Mouse (Mus musculus) large intestine, adult 2 months (tissue): ENCODE results near the gene Elfn1. TPM values are rescaled to one million over a fixed set of nuclear protein-coding genes. Genes with fewer than 3 reads are reported as not detected.
"Not testable (repeated sequence)": the region's sequence is repeated elsewhere in the genome, so short reads cannot be mapped to it uniquely, and the experiment has no call there.

Experiments used
- DNase-seq: peaks from one replicate; pipeline ENCODE4 v3.0.0-alpha.2; 2012; ENCODE audit warnings: low read depth, low spot score
- WGBS: fragments of 180-500 bp; shearing (Covaris S2); methylation state at CpG from one replicate; pipeline ENCODE4 v1.1.7; 2018; 5-methylcytosine and 5-hydroxymethylcytosine counted together
- polyA plus RNA-seq: library from polyadenylated mRNA; depleted of rRNA; stranded (reverse); fragments of >200 nt; gene quantifications from 2 replicates; pipeline ENCODE4 v1.2.3, GENCODE M21; 2012

Gene Elfn1
- polyA plus RNA-seq, 1 experiment: 0.06 TPM

GRCm38 (mm10) chr5:139959741-139960140, 52.0 kb downstream of the Elfn1 start:
- WGBS: 68% methylated on average over 4 of the region's 4 CpGs
- no peak for DNase-seq

DNA sequence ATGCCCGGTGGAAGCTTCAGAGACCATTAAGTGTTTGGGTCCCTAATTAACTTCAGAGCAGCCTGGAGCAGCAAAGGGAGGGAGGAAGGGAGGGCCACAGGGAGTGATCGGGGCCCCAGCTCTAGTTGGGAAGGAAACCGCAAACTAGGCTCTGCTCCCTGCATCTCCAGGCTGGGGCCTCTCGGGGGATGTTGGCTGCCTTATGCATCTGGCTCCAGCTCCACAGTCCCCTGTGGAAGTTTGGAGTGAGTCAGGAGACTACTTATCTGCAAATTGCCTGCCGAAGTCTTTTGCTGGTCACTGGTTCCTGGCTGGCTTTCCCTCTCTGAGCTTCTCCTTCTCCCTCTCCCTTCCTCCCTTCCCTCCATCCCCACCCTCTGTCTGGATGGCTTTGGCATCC, 56.6 kb downstream of the Elfn1 start:
- no peak for DNase-seq
- 49% methylated on average over 5 of the region's 5 CpGs for WGBS

DNA sequence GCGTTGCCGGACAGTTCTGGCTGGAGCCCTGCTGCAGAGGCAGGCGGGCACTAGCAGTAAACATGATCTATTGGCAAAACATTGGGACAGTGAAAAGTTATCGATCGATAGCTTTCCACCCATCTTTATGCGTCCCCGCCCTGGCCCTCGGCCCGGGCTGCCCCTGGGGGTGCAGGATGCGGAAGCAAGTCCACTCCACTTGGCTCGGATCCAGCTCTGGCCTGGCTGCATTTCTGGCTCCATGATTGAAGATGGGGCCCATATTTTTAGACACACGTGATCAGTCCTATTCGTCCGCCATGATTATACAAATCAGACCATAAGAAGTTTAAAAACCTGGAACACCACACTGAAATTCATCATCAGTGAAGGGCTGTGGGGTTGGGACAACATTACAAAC, 57.9 kb downstream of the Elfn1 start:
- DNase-seq: no peak
- WGBS: 69% methylated on average over 14 of the region's 14 CpGs

DNA sequence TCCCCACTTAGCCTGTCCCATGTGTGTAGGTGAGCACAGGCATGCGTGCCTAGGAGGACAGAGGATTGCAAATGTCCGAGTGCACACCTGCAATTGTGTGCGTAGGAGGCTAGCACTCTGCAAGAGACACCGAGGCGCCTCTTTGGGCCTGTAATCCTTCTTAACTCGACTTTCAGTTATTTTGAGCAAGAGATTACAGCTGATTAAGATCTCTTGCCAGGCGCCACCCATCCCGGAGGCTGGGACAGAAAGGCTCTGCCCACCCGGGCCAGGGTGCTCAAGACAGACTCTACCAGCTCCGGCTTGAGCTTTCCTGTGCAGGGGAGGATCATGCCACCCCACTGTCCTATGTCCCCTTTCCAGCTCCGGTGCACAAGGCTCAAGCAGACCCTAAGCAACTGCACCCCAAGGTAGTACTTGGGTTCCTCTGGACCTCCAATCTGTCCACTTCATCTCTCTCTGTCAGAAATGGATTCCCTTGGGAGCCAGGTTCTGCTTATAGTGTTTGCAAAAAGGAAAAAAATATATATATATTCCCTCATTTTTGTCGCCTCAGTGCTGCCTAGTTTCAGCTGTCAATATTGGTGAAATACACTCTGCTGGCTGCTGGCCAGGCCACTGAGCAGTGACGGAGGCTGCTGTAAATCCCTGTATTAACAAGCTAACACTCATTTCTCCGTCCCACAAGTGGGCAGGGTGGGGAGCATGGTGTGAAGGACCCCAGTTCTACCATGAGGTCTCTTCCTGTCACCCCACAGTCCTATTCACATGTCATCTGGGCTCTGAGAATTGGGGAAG, 61.6 kb downstream of the Elfn1 start:
- no peak for DNase-seq
- WGBS: 73% methylated on average over 14 of the region's 14 CpGs

GRCm38 (mm10) chr5:139970186-139970631, 62.5 kb downstream of the Elfn1 start:
- WGBS: 32% methylated on average over 12 of the region's 12 CpGs
- DNase-seq: no peak

- DNase-seq: no peak
- 60% methylated on average over 4 of the region's 4 CpGs for WGBS
These were observed 68.8 kb downstream of the Elfn1 start for GRCm38 (mm10) chr5:139976584-139976983.

DNA sequence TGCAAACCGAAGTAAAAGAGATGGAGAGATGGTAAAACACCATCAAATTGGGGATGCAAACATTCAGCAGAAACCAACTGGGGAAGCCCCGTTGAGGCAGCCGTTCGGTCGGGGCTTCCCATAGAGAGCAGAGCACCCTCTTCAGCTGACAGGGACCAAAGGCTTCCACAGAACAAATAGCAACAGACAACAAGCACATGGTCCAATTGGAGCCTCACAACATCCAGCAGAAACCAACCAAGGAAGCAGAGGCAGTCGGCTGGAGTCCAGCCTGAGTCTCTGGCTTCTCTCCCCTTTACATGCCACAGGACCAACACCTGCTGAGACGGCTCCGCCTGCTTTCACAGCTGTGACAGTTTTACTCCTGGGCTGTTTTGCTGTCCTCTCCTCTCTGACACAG, 69.7 kb downstream of the Elfn1 start:
- WGBS: 33% methylated on average over 8 of the region's 8 CpGs
- no peak for DNase-seq

GRCm38 (mm10) chr5:139978525-139979276, 71.0 kb downstream of the Elfn1 start:
- WGBS: 7% methylated on average over 13 of the region's 13 CpGs
- no peak for DNase-seq

DNA sequence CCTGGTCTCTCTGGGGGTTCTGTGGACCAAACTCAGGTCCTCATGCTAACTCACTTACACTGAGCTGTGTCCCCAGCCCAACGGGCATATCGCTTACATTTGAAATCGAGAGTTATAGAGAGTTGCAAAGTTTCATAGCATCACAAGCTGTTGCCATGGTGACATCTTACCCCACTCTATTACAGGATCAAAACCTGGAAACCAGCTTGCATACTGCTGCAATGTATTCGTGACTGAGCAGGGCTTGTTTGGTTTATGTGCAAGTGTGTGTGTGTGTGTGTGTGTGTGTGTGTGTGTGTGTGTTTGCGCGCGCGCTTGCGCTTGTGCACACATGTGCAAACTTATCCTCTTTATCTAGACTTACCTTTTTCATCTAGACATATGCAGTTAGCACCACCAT, 71.6 kb downstream of the Elfn1 start:
- WGBS: 80% methylated on average over 9 of the region's 9 CpGs

DNA sequence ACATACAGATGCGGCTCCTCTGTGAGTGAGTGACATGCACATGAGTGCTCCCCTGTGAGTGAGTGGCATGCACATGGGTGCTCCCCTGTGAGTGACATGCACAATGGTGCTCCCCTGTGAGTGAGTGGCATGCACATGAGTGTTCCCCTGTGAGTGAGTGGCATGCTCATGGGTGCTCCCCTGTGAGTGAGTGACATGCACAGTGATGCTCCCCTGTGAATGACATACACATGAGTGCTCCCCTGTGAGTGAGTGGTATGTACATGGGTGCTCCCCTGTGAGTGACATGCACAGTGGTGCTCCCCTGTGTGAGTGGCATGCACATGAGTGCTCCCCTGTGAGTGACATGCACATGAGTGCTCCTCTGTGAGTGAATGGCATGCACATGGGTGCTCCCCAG, 74.2 kb downstream of the Elfn1 start:
- WGBS: 92% methylated on average over 1 of the region's 1 CpGs

More for the DNA sequence above, 71.6 kb downstream of the Elfn1 start:
- DNase-seq: no peak

GRCm38 (mm10) chr5:139985073-139985746, 77.5 kb downstream of the Elfn1 start:
- WGBS: 28% methylated on average over 18 of the region's 18 CpGs
- DNase-seq: no peak

More for the DNA sequence above, 74.2 kb downstream of the Elfn1 start:
- no peak for DNase-seq

DNA sequence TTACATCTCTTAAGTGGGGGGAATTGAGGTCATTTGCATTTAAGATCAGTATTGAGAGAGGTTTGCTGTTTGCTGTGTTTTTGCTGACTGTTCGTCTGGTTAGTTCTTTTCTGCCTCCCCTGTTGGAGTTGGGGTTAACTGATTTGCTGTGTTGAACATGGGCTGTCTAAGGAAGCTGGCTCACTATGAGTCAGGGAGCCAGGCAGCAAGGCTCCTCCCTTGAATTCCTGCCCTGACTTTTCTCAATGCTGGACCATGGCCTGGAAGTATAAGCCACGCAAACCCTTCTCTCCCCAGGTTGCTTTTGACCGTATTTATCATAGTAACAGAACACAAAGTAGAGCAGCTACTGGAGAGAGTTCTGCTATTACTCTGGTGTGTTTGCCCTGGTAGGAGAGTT, 83.8 kb downstream of the Elfn1 start:
- DNase-seq: no peak
- WGBS: 89% methylated on average over 3 of the region's 3 CpGs

- not testable (repeated sequence) for DNase-seq
- WGBS: 49% methylated on average over 12 of the region's 12 CpGs
These were observed 90.6 kb downstream of the Elfn1 start for GRCm38 (mm10) chr5:139998321-139998720.

- DNase-seq: no peak
- 28% methylated on average over 6 of the region's 6 CpGs for WGBS
These were observed 91.2 kb downstream of the Elfn1 start for GRCm38 (mm10) chr5:139998916-139999315.

- no peak for DNase-seq
- WGBS: 59% methylated on average over 3 of the region's 3 CpGs
These were observed 94.8 kb downstream of the Elfn1 start for GRCm38 (mm10) chr5:140002541-140002940.

- DNase-seq: no peak
- 72% methylated on average over 8 of the region's 8 CpGs for WGBS
These were observed 99.1 kb downstream of the Elfn1 start for GRCm38 (mm10) chr5:140006861-140007260.

GRCm38 (mm10) chr5:140007656-140008522, 100.1 kb downstream of the Elfn1 start:
- WGBS: 71% methylated on average over 9 of the region's 9 CpGs
- no peak for DNase-seq

DNA sequence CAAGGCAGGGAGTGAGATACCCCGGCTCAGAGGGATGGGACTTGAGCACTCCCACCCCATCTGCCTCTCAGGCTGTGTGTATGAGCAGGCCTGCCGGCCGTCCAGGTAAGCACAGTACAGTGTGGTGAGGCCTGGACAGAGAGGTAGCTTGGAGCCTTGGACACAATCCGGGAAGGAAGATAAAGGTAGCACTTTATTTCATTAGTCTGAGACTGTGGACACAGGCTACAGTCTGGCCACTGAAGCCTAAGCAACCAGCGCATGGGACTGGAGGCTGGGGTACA, 100.7 kb downstream of the Elfn1 start:
- 92% methylated on average over 5 of the region's 5 CpGs for WGBS

GRCm38 (mm10) chr5:140009083-140009655, 101.4 kb downstream of the Elfn1 start:
- 83% methylated on average over 7 of the region's 7 CpGs for WGBS
- DNase-seq: no peak

More for the DNA sequence above, 100.7 kb downstream of the Elfn1 start:
- no peak for DNase-seq
